Mouse (Mus musculus): ENCODE measurements around the gene Actn1. TPM values are rescaled to one million over a fixed set of nuclear protein-coding genes. Genes with fewer than 3 reads are reported as not detected.
"Not testable (repeated sequence)": the region's sequence is repeated elsewhere in the genome, so short reads cannot be mapped to it uniquely, and the experiment has no call there.

Actn1 gene
- polyA plus RNA-seq, 1 experiment from 2014 or later, result 32.5 TPM

GRCm38 (mm10) chr12:80290964-80291363 is 30.8 kb upstream of the Actn1 start:
- no peak for TF ChIP-seq CTCF (IDR thresholded peaks at IDR 0.05; ENCODE audit: low read depth)
- Histone ChIP-seq H3K36me3 (ENCODE audit: insufficient read depth, low read length) (no peaks in the 10 kb centered on the region), H3K9ac (ENCODE audit: low read depth, low read length) (no peak overlapping the region), H3K27me3 (ENCODE audit: insufficient read depth, low read length) (no peaks in the 10 kb centered on the region), H3K4me3 (replicated peaks; ENCODE audit: low read depth, low read length) (no peak overlapping the region), H3K4me1 (replicated peaks; ENCODE audit: insufficient read depth, low read length) (no peaks in the 10 kb centered on the region), H3K9me3 (replicated peaks; ENCODE audit: low read length) (no peaks in the 10 kb centered on the region), H3K4me2 (ENCODE audit: low read length) (no peak overlapping the region), H3K27ac (no peak overlapping the region)
- ATAC-seq (replicated peaks; ENCODE audit: low FRiP score, low read depth), result no peak
- WGBS, result 85% methylated on average over 8 of the region's 8 CpGs
- DNase-seq (ENCODE audit: low spot score), result no peak

- H3K4me3 ChIP-seq (replicated peaks; ENCODE audit: low read depth, low read length), result no peak overlapping the region
- H3K36me3 ChIP-seq (ENCODE audit: insufficient read depth, low read length), result no peaks in the 10 kb centered on the region
- no peaks in the 10 kb centered on the region for H3K27me3 ChIP-seq (ENCODE audit: insufficient read depth, low read length)
- no peaks in the 10 kb centered on the region for H3K9me3 ChIP-seq (replicated peaks; ENCODE audit: low read length)
- DNase-seq (ENCODE audit: low spot score) (no peak), ATAC-seq (replicated peaks; ENCODE audit: low FRiP score, low read depth) (no peak)
- no peak overlapping the region for H3K4me2 ChIP-seq (ENCODE audit: low read length)
- no peaks in the 10 kb centered on the region for H3K4me1 ChIP-seq (replicated peaks; ENCODE audit: insufficient read depth, low read length)
- H3K9ac ChIP-seq (ENCODE audit: low read depth, low read length), result no peak overlapping the region
- WGBS, result 92% methylated on average over 4 of the region's 4 CpGs
- H3K27ac ChIP-seq, result no peak overlapping the region
- no peak for TF ChIP-seq CTCF (IDR thresholded peaks at IDR 0.05; ENCODE audit: low read depth)
Measured at GRCm38 (mm10) chr12:80290483-80290882, 30.3 kb upstream of the Actn1 start.

GRCm38 (mm10) chr12:80289722-80290121 is 29.6 kb upstream of the Actn1 start:
- 44% methylated on average over 3 of the region's 3 CpGs for WGBS
- Histone ChIP-seq H3K9ac (ENCODE audit: low read depth, low read length) (no peak overlapping the region), H3K9me3 (replicated peaks; ENCODE audit: low read length) (no peaks in the 10 kb centered on the region), H3K4me2 (ENCODE audit: low read length) (no peak overlapping the region), H3K4me1 (replicated peaks; ENCODE audit: insufficient read depth, low read length) (no peaks in the 10 kb centered on the region), H3K27ac (no peak overlapping the region), H3K27me3 (ENCODE audit: insufficient read depth, low read length) (no peaks in the 10 kb centered on the region), H3K36me3 (ENCODE audit: insufficient read depth, low read length) (no peaks in the 10 kb centered on the region), H3K4me3 (replicated peaks; ENCODE audit: low read depth, low read length) (no peak overlapping the region)
- no peak for TF ChIP-seq CTCF (IDR thresholded peaks at IDR 0.05; ENCODE audit: low read depth)
- ATAC-seq (replicated peaks; ENCODE audit: low FRiP score, low read depth) (no peak), DNase-seq (ENCODE audit: low spot score) (no peak)

- Histone ChIP-seq H3K4me1 (replicated peaks; ENCODE audit: insufficient read depth, low read length) (no peaks in the 10 kb centered on the region), H3K27me3 (ENCODE audit: insufficient read depth, low read length) (no peaks in the 10 kb centered on the region), H3K36me3 (ENCODE audit: insufficient read depth, low read length) (no peaks in the 10 kb centered on the region), H3K27ac (no peak overlapping the region), H3K9me3 (replicated peaks; ENCODE audit: low read length) (no peaks in the 10 kb centered on the region), H3K9ac (ENCODE audit: low read depth, low read length) (no peak overlapping the region), H3K4me3 (replicated peaks; ENCODE audit: low read depth, low read length) (no peak overlapping the region), H3K4me2 (ENCODE audit: low read length) (no peak overlapping the region)
- DNase-seq (ENCODE audit: low spot score) (no peak), ATAC-seq (replicated peaks; ENCODE audit: low FRiP score, low read depth) (no peak)
- 55% methylated on average over 5 of the region's 5 CpGs for WGBS
- TF ChIP-seq CTCF (IDR thresholded peaks at IDR 0.05; ENCODE audit: low read depth), result no peak
Measured at GRCm38 (mm10) chr12:80285890-80286289, 25.7 kb upstream of the Actn1 start.

GRCm38 (mm10) chr12:80284251-80284650 is 24.1 kb upstream of the Actn1 start:
- not testable (repeated sequence) for H3K36me3 ChIP-seq (ENCODE audit: insufficient read depth, low read length); H3K27me3 ChIP-seq (ENCODE audit: insufficient read depth, low read length); H3K4me1 ChIP-seq (replicated peaks; ENCODE audit: insufficient read depth, low read length); H3K9ac ChIP-seq (ENCODE audit: low read depth, low read length); ATAC-seq (replicated peaks; ENCODE audit: low FRiP score, low read depth); H3K4me3 ChIP-seq (replicated peaks; ENCODE audit: low read depth, low read length); H3K27ac ChIP-seq; H3K4me2 ChIP-seq (ENCODE audit: low read length); DNase-seq (ENCODE audit: low spot score); H3K9me3 ChIP-seq (replicated peaks; ENCODE audit: low read length)
- WGBS, result 82% methylated on average over 2 of the region's 2 CpGs

GRCm38 (mm10) chr12:80278866-80279265 is 18.7 kb upstream of the Actn1 start:
- no peak overlapping the region for H3K4me3 ChIP-seq (replicated peaks; ENCODE audit: low read depth, low read length)
- 77% methylated on average over 10 of the region's 10 CpGs for WGBS
- H3K36me3 ChIP-seq (ENCODE audit: insufficient read depth, low read length), result no peaks in the 10 kb centered on the region
- no peak for TF ChIP-seq CTCF (IDR thresholded peaks at IDR 0.05; ENCODE audit: low read depth)
- no peak overlapping the region for H3K4me2 ChIP-seq (ENCODE audit: low read length)
- H3K9ac ChIP-seq (ENCODE audit: low read depth, low read length), result no peak overlapping the region
- no peaks in the 10 kb centered on the region for H3K27me3 ChIP-seq (ENCODE audit: insufficient read depth, low read length)
- no peak for DNase-seq (ENCODE audit: low spot score)
- H3K27ac ChIP-seq, result no peak overlapping the region
- H3K9me3 ChIP-seq (replicated peaks; ENCODE audit: low read length), result no peaks in the 10 kb centered on the region
- no peak for ATAC-seq (replicated peaks; ENCODE audit: low FRiP score, low read depth)
- H3K4me1 ChIP-seq (replicated peaks; ENCODE audit: insufficient read depth, low read length), result no peaks in the 10 kb centered on the region; the same call in 1 of the 2 replicates

GRCm38 (mm10) chr12:80277428-80277827 is 17.3 kb upstream of the Actn1 start:
- DNase-seq (ENCODE audit: low spot score), result no peak
- Histone ChIP-seq H3K36me3 (ENCODE audit: insufficient read depth, low read length) (no peaks in the 10 kb centered on the region), H3K27me3 (ENCODE audit: insufficient read depth, low read length) (no peaks in the 10 kb centered on the region), H3K4me2 (ENCODE audit: low read length) (no peak overlapping the region), H3K27ac (no peak overlapping the region), H3K9me3 (replicated peaks; ENCODE audit: low read length) (no peaks in the 10 kb centered on the region), H3K4me3 (replicated peaks; ENCODE audit: low read depth, low read length) (no peak overlapping the region), H3K9ac (ENCODE audit: low read depth, low read length) (no peak overlapping the region), H3K4me1 (replicated peaks; ENCODE audit: insufficient read depth, low read length) (no peaks in the 10 kb centered on the region; the same call in 1 of the 2 replicates)
- 87% methylated on average over 7 of the region's 8 CpGs for WGBS
- TF ChIP-seq CTCF (IDR thresholded peaks at IDR 0.05; ENCODE audit: low read depth), result no peak
- no peak for ATAC-seq (replicated peaks; ENCODE audit: low FRiP score, low read depth)
